Comparison of ENCODE assay signal across 30 mouse cellular contexts in genomic region chr19:41447166-41447565, GRCm38 (mm10).
"Had no signal": no experiment of that assay in that cellular context is flagged by ENCODE, and none has a peak within 500 bp of the region (broad histone marks: within the 10 kb centered on the region; RNA-seq: fewer than 3 reads in every experiment).

No protein-coding gene starts in this region.

- H3K27me3 ChIP-seq: megakaryocyte, embryonic 14.5 days; midbrain, embryonic 12.5 days; midbrain, embryonic 15.5 days; neural tube, embryonic 12.5 days had no signal

- H3K36me3 ChIP-seq: limb, embryonic 10.5 days; limb, embryonic 12.5 days; limb, embryonic 13.5 days; limb, embryonic 15.5 days; liver, embryonic 13.5 days; liver, embryonic 15.5 days; lung, embryonic 15.5 days; midbrain, embryonic 10.5 days; midbrain, embryonic 12.5 days; midbrain, embryonic 13.5 days; midbrain, embryonic 15.5 days; neural tube, embryonic 12.5 days had no signal

- H3K27ac ChIP-seq: left cerebral cortex, adult 2 months; limb, embryonic 10.5 days; limb, embryonic 12.5 days; limb, embryonic 13.5 days; limb, embryonic 15.5 days; liver, embryonic 14.5 days; liver, embryonic 15.5 days; lung, embryonic 15.5 days; macrophage; midbrain, embryonic 10.5 days; midbrain, embryonic 12.5 days; midbrain, embryonic 13.5 days; midbrain, embryonic 15.5 days; neural tube, embryonic 12.5 days had no signal

- H3K9ac ChIP-seq: limb, embryonic 12.5 days; limb, embryonic 13.5 days; limb, embryonic 15.5 days; liver, embryonic 13.5 days; liver, embryonic 14.5 days; liver, embryonic 15.5 days; liver, postnatal 0 days; lung, embryonic 14.5 days; lung, embryonic 15.5 days; midbrain, embryonic 12.5 days; midbrain, embryonic 13.5 days; midbrain, embryonic 15.5 days; neural tube, embryonic 12.5 days had no signal

- DNase-seq: left cerebral cortex, postnatal 4 days; liver; liver, embryonic 13.5 days; liver, postnatal 0 days; lung, adult 18-20 months; lung, adult 2 months; lung, embryonic 14.5 days; lung, postnatal 10 days; lung, postnatal 14 days; lung, postnatal 36 days; lung, postnatal 4 days; midbrain, embryonic 14.5 days had no signal

- H3K9me3 ChIP-seq: limb, embryonic 10.5 days; limb, embryonic 12.5 days; limb, embryonic 13.5 days; limb, embryonic 15.5 days; liver, embryonic 13.5 days; liver, embryonic 15.5 days; lung, embryonic 15.5 days; megakaryocyte, embryonic 14.5 days; midbrain, embryonic 10.5 days; midbrain, embryonic 12.5 days; midbrain, embryonic 13.5 days; midbrain, embryonic 15.5 days; neural tube, embryonic 12.5 days had no signal

- H3K4me2 ChIP-seq: limb, embryonic 12.5 days; limb, embryonic 13.5 days; limb, embryonic 15.5 days; liver, embryonic 13.5 days; liver, embryonic 15.5 days; lung, embryonic 14.5 days; lung, embryonic 15.5 days; midbrain, embryonic 12.5 days; midbrain, embryonic 13.5 days; midbrain, embryonic 15.5 days; neural tube, embryonic 12.5 days had no signal

- H3K4me3 ChIP-seq: left cerebral cortex, adult 2 months; limb, embryonic 10.5 days; limb, embryonic 12.5 days; limb, embryonic 13.5 days; limb, embryonic 15.5 days; liver, embryonic 13.5 days; liver, embryonic 15.5 days; lung, embryonic 15.5 days; megakaryocyte, embryonic 14.5 days; midbrain, embryonic 10.5 days; midbrain, embryonic 12.5 days; midbrain, embryonic 13.5 days; midbrain, embryonic 15.5 days; myocyte; neural tube, embryonic 12.5 days had no signal

- ATAC-seq: liver, postnatal 0 days; lung, postnatal 0 days; midbrain, embryonic 13.5 days; midbrain, embryonic 15.5 days; midbrain, embryonic 16.5 days had no signal
